Mouse (Mus musculus): ENCODE data around the gene Ube2cbp. TPM values are rescaled to one million over a fixed set of nuclear protein-coding genes. Genes with fewer than 3 reads are reported as not detected.

Ube2cbp gene
- polyA plus RNA-seq, 1 experiment from 2014 or later = 8.8 TPM

DNA sequence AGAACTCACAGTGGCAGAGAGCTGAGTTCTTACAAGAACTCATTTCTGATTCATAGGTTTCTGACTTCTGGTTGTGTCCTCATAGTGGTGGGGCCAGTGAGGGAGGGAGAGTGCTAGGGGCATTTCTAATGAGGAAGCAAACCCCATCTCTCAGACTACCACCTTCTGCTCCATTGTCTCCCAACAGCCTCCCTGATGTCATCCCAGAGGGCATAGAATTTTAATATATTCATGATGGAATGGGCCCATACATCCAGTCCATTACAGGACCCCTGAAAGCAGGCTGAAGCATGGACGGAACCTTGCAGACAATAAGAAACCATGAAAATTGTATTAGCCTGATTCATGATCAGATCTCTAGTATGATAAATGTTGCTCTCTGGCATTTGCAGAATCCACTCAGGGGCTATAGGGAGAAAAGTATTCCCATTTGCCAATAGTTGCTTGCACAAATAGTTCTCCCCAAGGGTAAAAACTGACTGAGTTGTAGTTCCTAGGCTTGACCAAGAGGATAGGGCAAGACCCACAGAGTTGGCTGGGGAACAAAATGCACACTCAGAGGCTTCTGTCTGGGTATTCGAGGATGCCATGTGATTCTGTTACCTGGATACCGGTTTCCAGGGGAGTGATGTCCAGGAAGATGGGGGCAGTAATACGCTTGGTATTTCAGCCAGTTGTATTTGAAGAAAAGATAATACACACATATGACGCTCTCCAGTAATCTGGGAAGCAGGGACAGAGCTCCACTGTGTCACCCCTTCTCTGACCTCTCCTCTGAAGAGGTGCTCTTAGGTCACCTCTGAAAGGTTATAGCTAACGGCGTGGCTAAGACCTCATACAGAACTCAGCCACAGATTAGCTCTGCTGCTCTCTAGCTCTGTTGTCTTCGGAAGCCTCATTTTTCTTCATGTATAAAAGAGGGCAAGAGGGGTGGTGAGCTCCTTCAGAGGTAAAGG lies 167.8 kb downstream of the Ube2cbp start:
- Histone ChIP-seq H3K4me3 (no peak overlapping the region), H3K27ac (peak overlapping the region; percentile 67), H3K27me3 (ENCODE audit: insufficient read depth, poor library complexity, severe bottlenecking) (no peaks in the 10 kb centered on the region), H3K36me3 (no peaks in the 10 kb centered on the region), H3K9me3 (no peaks in the 10 kb centered on the region), H3K4me1 (replicated peaks) (peaks cover 29% of the 10 kb centered on the region)
- peak; percentile 19 for DNase-seq (ENCODE audit: low spot score)
- WGBS = 65% methylated on average over 8 of the region's 8 CpGs

- H3K9me3 ChIP-seq = peaks cover 15% of the 10 kb centered on the region
- no peak for DNase-seq (ENCODE audit: low spot score)
- no peak overlapping the region for H3K4me3 ChIP-seq
- WGBS = 85% methylated on average over 3 of the region's 3 CpGs
- no peak overlapping the region for H3K27ac ChIP-seq
- 0 out of 2 replicates have a peak, but pooled peaks cover 1% of the 10 kb centered on the region for H3K4me1 ChIP-seq (replicated peaks)
- H3K27me3 ChIP-seq (ENCODE audit: insufficient read depth, poor library complexity, severe bottlenecking) = no peaks in the 10 kb centered on the region
- H3K36me3 ChIP-seq = no peaks in the 10 kb centered on the region
Measured at GRCm38 (mm10) chr9:86287570-86287954, 177.2 kb downstream of the Ube2cbp start.

- Histone ChIP-seq H3K36me3 (no peaks in the 10 kb centered on the region), H3K4me1 (replicated peaks) (0 out of 2 replicates have a peak, but pooled peaks cover 3% of the 10 kb centered on the region), H3K9me3 (peaks cover 15% of the 10 kb centered on the region), H3K27me3 (ENCODE audit: insufficient read depth, poor library complexity, severe bottlenecking) (no peaks in the 10 kb centered on the region), H3K4me3 (no peak overlapping the region), H3K27ac (no peak overlapping the region)
- DNase-seq (ENCODE audit: low spot score) = no peak
- WGBS = 87% methylated on average over 2 of the region's 2 CpGs
Measured at GRCm38 (mm10) chr9:86286830-86287569, 177.8 kb downstream of the Ube2cbp start.

DNA sequence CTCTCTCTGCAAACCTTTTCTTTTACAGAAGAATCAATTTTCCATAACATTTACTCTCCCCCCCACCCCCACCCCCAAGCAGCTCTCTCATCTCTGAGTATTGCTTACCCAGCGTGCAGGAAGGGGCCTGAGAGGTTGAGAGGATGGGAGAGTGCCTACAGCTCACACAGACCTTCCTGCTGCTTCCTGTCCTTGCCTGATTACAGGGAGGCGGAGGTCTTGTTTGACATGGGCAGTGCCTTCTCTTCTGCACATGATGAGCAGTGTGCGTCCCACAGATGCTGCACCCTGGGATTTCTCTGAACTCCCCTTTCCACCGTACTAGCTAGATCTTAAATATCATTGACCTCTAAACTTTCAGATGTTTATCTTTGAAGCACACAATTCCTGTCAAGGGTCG lies 182.2 kb downstream of the Ube2cbp start:
- 67% methylated on average over 5 of the region's 5 CpGs for WGBS
- Histone ChIP-seq H3K36me3 (no peaks in the 10 kb centered on the region), H3K27ac (no peak overlapping the region; the same call in 1 of the 2 replicates), H3K27me3 (ENCODE audit: insufficient read depth, poor library complexity, severe bottlenecking) (no peaks in the 10 kb centered on the region), H3K9me3 (peaks cover 15% of the 10 kb centered on the region), H3K4me3 (no peak overlapping the region), H3K4me1 (replicated peaks) (peaks cover 15% of the 10 kb centered on the region)
- no peak for DNase-seq (ENCODE audit: low spot score)

GRCm38 (mm10) chr9:86281147-86281467 lies 183.6 kb downstream of the Ube2cbp start:
- Histone ChIP-seq H3K27ac (peak overlapping the region; percentile 29; the same call in 1 of the 2 replicates), H3K4me3 (no peak overlapping the region), H3K36me3 (no peaks in the 10 kb centered on the region), H3K9me3 (peaks cover 15% of the 10 kb centered on the region), H3K27me3 (ENCODE audit: insufficient read depth, poor library complexity, severe bottlenecking) (no peaks in the 10 kb centered on the region), H3K4me1 (replicated peaks) (peaks cover 15% of the 10 kb centered on the region)
- 71% methylated on average over 4 of the region's 4 CpGs for WGBS
- no peak for DNase-seq (ENCODE audit: low spot score)

DNA sequence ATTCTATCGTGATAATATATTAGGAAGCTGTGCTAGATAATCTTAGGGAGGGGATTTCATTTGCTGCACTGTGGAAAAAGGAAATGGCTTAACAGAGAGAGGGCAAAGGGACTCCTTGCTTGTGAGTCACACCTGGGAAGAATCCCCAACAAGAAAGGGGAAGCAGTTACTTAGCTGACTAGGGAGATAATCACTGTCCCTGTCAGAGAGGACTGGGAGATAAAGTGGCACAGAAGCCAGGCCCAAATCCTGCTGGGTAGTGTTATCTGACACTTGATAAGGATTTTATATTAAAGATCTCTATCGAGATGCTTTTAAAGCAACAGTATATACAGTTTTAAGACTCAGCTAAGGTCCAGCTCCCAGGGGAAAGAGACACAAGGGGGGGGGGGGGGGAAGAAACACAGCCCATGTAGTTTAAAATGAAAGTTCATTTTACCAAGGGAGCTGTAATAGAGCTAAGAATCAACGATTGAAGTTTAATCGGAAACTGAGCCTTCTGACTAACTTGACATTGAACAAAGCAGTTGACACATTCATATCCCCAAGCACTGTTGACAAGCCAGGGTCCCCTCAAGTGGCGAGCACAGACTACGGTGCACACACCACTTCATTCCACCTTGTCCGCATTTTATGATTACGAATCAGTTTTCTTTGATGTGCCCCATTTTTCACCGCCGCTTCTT lies 184.1 kb downstream of the Ube2cbp start:
- Histone ChIP-seq H3K27ac (peak overlapping the region; percentile 29; the same call in 1 of the 2 replicates), H3K4me3 (no peak overlapping the region), H3K27me3 (ENCODE audit: insufficient read depth, poor library complexity, severe bottlenecking) (no peaks in the 10 kb centered on the region), H3K9me3 (peaks cover 11% of the 10 kb centered on the region), H3K36me3 (no peaks in the 10 kb centered on the region), H3K4me1 (replicated peaks) (peaks cover 15% of the 10 kb centered on the region)
- WGBS = 86% methylated on average over 10 of the region's 10 CpGs
- DNase-seq (ENCODE audit: low spot score) = no peak

DNA sequence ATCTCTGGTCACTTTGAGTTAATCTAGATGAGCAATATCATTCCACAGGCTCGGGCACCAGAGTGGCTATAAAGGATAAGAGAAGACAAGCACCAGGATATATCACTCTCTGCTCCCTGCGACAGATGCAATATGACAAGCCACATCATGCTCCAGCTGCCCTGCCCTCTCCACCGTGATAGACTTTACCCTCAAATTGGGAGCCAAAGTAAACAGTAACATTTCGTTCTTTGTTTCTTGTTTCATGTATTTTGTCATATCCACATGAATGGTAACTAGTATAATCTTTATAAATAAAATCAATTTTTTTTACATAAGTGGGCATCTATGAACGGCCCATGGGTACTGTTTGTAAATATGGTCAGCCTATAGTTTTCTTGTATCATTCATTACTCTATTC lies 195.2 kb downstream of the Ube2cbp start:
- Histone ChIP-seq H3K4me1 (replicated peaks) (peaks cover 11% of the 10 kb centered on the region), H3K27me3 (ENCODE audit: insufficient read depth, poor library complexity, severe bottlenecking) (no peaks in the 10 kb centered on the region), H3K36me3 (no peaks in the 10 kb centered on the region), H3K27ac (no peak overlapping the region), H3K4me3 (no peak overlapping the region), H3K9me3 (no peaks in the 10 kb centered on the region)
- no peak for DNase-seq (ENCODE audit: low spot score)
- WGBS = 92% methylated on average over 5 of the region's 5 CpGs

- no peaks in the 10 kb centered on the region for H3K36me3 ChIP-seq
- H3K27me3 ChIP-seq (ENCODE audit: insufficient read depth, poor library complexity, severe bottlenecking) = no peaks in the 10 kb centered on the region
- 36% methylated on average over 2 of the region's 2 CpGs for WGBS
- no peak overlapping the region for H3K27ac ChIP-seq
- DNase-seq (ENCODE audit: low spot score) = peak; percentile 29
- H3K4me1 ChIP-seq (replicated peaks) = peaks cover 11% of the 10 kb centered on the region
- no peaks in the 10 kb centered on the region for H3K9me3 ChIP-seq
- no peak overlapping the region for H3K4me3 ChIP-seq
Measured at GRCm38 (mm10) chr9:86266658-86267057, 198.1 kb downstream of the Ube2cbp start.

Other genes with a start within 250 kb of the Ube2cbp start
- gene Dop1a, start 2.2 kb upstream of the Ube2cbp start, polyA plus RNA-seq (2016; fragmentation: Nextera tagmentation; extraction: Ambion mirVana) = 9.9 and 10.3 TPM in 2 replicates
- gene Pgm3, start 106.9 kb upstream of the Ube2cbp start, polyA plus RNA-seq (2016; fragmentation: Nextera tagmentation; extraction: Ambion mirVana) = 38.9 and 39.1 TPM in 2 replicates
- gene Rwdd2a, start 107.0 kb upstream of the Ube2cbp start, polyA plus RNA-seq (2016; fragmentation: Nextera tagmentation; extraction: Ambion mirVana) = 4.6 and 5.7 TPM in 2 replicates
- gene Me1, start 231.0 kb upstream of the Ube2cbp start, polyA plus RNA-seq (2016; fragmentation: Nextera tagmentation; extraction: Ambion mirVana) = 9.8 and 12.4 TPM in 2 replicates

Measured in hindbrain, embryonic 10.5 days (tissue).